In the genomic region with DNA sequence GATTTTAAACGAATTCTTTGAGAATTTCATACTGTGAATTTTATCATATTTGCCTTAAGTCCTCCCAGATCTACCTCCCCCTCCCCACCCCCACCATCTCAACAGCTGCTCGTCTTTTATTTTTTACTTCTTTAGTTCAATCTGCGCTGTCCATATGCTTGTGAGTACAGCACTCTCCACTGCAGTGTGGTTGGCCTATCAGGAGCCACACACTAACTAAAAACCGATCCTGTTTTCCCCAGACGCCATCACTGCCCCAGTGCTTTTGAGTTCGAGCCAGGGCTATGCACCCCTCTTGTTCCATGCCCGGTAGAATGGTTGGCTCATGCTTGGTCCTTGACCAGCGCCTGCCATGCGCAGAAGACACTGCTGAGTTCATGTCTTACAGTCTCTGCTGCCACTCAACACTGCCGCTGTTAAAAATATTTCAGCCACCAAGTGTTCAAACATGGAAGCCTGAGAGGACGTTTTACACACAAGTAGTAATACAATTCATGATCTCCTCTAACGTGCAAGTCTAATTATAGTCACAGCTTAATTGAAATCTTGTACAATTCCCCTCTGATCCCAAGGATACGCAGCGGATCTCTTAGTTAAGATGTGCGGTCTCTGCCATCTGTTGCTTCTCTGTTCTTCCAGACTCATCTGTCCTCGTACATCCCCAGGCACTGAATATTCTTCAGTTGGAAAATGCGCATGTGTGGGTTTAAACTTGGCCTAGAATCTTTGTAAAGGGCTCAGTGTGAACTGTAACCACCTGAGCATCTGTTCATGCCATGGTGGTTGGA, we compare ENCODE assay signal across 15 mouse cellular contexts. TPM values are rescaled to one million over a fixed set of nuclear protein-coding genes. Genes with fewer than 3 reads are reported as not detected.
DNase-seq lines count a peak whose midpoint lies in the region; ATAC-seq lines count a peak whose summit lies in the region.
"Had no signal": no experiment of that assay in that cellular context is flagged by ENCODE, and none has a peak within 500 bp of the region (broad histone marks: within the 10 kb centered on the region; RNA-seq: fewer than 3 reads in every experiment).

No protein-coding gene starts in this region.

- no peak overlapping the region for H3K4me2 ChIP-seq in heart, embryonic 16.5 days (ENCODE audit: low read depth, low read length)
- no peak overlapping the region for H3K4me2 ChIP-seq in lung, embryonic 16.5 days (ENCODE audit: low read depth, low read length)
- H3K4me2 ChIP-seq in intestine, embryonic 15.5 days (replicated peaks): no peak overlapping the region
- H3K4me2 ChIP-seq: lung, embryonic 15.5 days had no signal

- no peaks in the 10 kb centered on the region for H3K9me3 ChIP-seq in heart, embryonic 16.5 days (replicated peaks; ENCODE audit: control insufficient read depth, low read length)
- H3K9me3 ChIP-seq in lung, embryonic 16.5 days (ENCODE audit: control insufficient read depth, low read length): no peaks in the 10 kb centered on the region
- no peaks in the 10 kb centered on the region for H3K9me3 ChIP-seq in intestine, embryonic 15.5 days
- H3K9me3 ChIP-seq: heart, embryonic 13.5 days; lung, embryonic 15.5 days had no signal

- H3K4me1 ChIP-seq in heart, embryonic 16.5 days (ENCODE audit: control insufficient read depth, insufficient read depth, low read length): peaks cover 13% of the 10 kb centered on the region
- peaks cover 6% of the 10 kb centered on the region for H3K4me1 ChIP-seq in lung, embryonic 16.5 days (replicated peaks; ENCODE audit: control insufficient read depth, insufficient read depth, low read length)
- peaks cover 8% of the 10 kb centered on the region for H3K4me1 ChIP-seq in intestine, embryonic 15.5 days (replicated peaks)

- peak overlapping the region; percentile 31 for H3K27ac ChIP-seq in heart, embryonic 16.5 days (ENCODE audit: low read length)
- peak overlapping the region; percentile 10; the same call in 1 of the 2 replicates for H3K27ac ChIP-seq in lung, embryonic 16.5 days (ENCODE audit: low read length)
- peak overlapping the region; percentile 76 for H3K27ac ChIP-seq in intestine, embryonic 15.5 days
- H3K27ac ChIP-seq: gastrocnemius, adult 2 months; lung, embryonic 15.5 days had no signal

- no peak for ATAC-seq in heart, embryonic 16.5 days (replicated peaks; ENCODE audit: extremely low read depth, insufficient read depth, low FRiP score)
- no peak for ATAC-seq in lung, embryonic 16.5 days (ENCODE audit: low read depth)
- ATAC-seq in intestine, embryonic 15.5 days: no peak
- ATAC-seq: forebrain, embryonic 14.5 days had no signal

- no peak overlapping the region for H3K4me3 ChIP-seq in heart, embryonic 16.5 days (ENCODE audit: low read length)
- H3K4me3 ChIP-seq in lung, embryonic 16.5 days (ENCODE audit: low read length): no peak overlapping the region
- no peak overlapping the region for H3K4me3 ChIP-seq in intestine, embryonic 15.5 days (replicated peaks)
- H3K4me3 ChIP-seq: gastrocnemius, adult 2 months; heart, embryonic 13.5 days; lung, embryonic 15.5 days had no signal

- H3K27me3 ChIP-seq in heart, embryonic 16.5 days (ENCODE audit: control insufficient read depth, insufficient read depth, low read length): no peaks in the 10 kb centered on the region
- H3K27me3 ChIP-seq in lung, embryonic 16.5 days (ENCODE audit: control insufficient read depth, insufficient read depth, low read depth, low read length): no peaks in the 10 kb centered on the region
- H3K27me3 ChIP-seq in intestine, embryonic 15.5 days (replicated peaks): no peaks in the 10 kb centered on the region
- H3K27me3 ChIP-seq: heart, embryonic 13.5 days; lung, embryonic 15.5 days had no signal

- DNase-seq in heart, adult 8-10 months (ENCODE audit: low spot score): no peak
- no peak for DNase-seq in lung, postnatal 14 days
- DNase-seq in ZHBTc4 (ENCODE audit: low read depth, low spot score): peak; percentile 21
- no peak for DNase-seq in thymus, postnatal 14 days
- no peak for DNase-seq in cerebellum, postnatal 10 days
- DNase-seq: cerebellum, postnatal 14 days; gastrocnemius, adult 2 months; kidney, postnatal 10 days; thymus, adult 2 months had no signal

- H3K9ac ChIP-seq in heart, embryonic 16.5 days (ENCODE audit: low read length): no peak overlapping the region
- H3K9ac ChIP-seq in lung, embryonic 16.5 days (ENCODE audit: low read length): no peak overlapping the region
- H3K9ac ChIP-seq in intestine, embryonic 15.5 days: no peak overlapping the region
- H3K9ac ChIP-seq: lung, embryonic 15.5 days had no signal

- WGBS in heart, embryonic 16.5 days: 80% methylated on average over 17 of the region's 17 CpGs
- WGBS in lung, embryonic 16.5 days: 82% methylated on average over 17 of the region's 17 CpGs
- 88% methylated on average over 17 of the region's 17 CpGs for WGBS in intestine, embryonic 15.5 days

- peaks cover 22% of the 10 kb centered on the region for H3K36me3 ChIP-seq in heart, embryonic 16.5 days (ENCODE audit: control insufficient read depth, insufficient read depth)
- peaks cover 6% of the 10 kb centered on the region for H3K36me3 ChIP-seq in lung, embryonic 16.5 days (ENCODE audit: control insufficient read depth, insufficient read depth, low read length)
- H3K36me3 ChIP-seq in intestine, embryonic 15.5 days: 0 out of 2 replicates have a peak, but pooled peaks cover 5% of the 10 kb centered on the region

RNA-seq across cellular contexts. Expression of gene Nadk2, which starts 17.0 kb away (rescaled TPM):
- 41.5 and 45.8 TPM in 2 replicates for polyA plus RNA-seq in heart, embryonic 16.5 days (2015; fragmentation: Nextera tagmentation; extraction: Ambion mirVana)
- total RNA-seq in heart, adult 8-10 months (2022): 10 to 100 TPM; 71.5 to 94.8 (median 72.6) TPM
- 27.4 and 31.8 TPM in 2 replicates for polyA plus RNA-seq in lung, embryonic 16.5 days (2015; fragmentation: Nextera tagmentation; extraction: Ambion mirVana)
- polyA plus RNA-seq in intestine, embryonic 15.5 days (2015; fragmentation: Nextera tagmentation; extraction: Ambion mirVana): 49.0 and 50.4 TPM in 2 replicates

RNA-seq across cellular contexts. Expression of gene Lmbrd2, which starts 52.3 kb away (rescaled TPM):
- 1.7 and 2.3 TPM in 2 replicates for polyA plus RNA-seq in heart, embryonic 16.5 days (2015; fragmentation: Nextera tagmentation; extraction: Ambion mirVana)
- total RNA-seq in heart, adult 8-10 months (2022): 10 to 100 TPM; 12.8 to 14.6 (median 13.6) TPM
- 2.8 and 3.2 TPM in 2 replicates for polyA plus RNA-seq in lung, embryonic 16.5 days (2015; fragmentation: Nextera tagmentation; extraction: Ambion mirVana)
- polyA plus RNA-seq in intestine, embryonic 15.5 days (2015; fragmentation: Nextera tagmentation; extraction: Ambion mirVana): 3.4 and 3.9 TPM in 2 replicates

Comparison
In these comparisons a context has a peak if more than half of its experiments do, and no peak if none do; other contexts are left out.
1. H3K27ac ChIP-seq: peak in every context shown above with its lines; median percentile 76 in intestine, embryonic 15.5 days; 31 in heart, embryonic 16.5 days; 10 in lung, embryonic 16.5 days.